Mouse (Mus musculus): ENCODE data around the gene Thra.
A peak's percentile ranks its signal among the peaks of the same experiment; 100 is the strongest.

Gene Thra

GRCm38 (mm10) chr11:98765421-98766309 is 25.2 kb downstream of the Thra start:
- DNase-seq (ENCODE audit: low spot score in 2 of 2) = no peak

- no peak for DNase-seq (ENCODE audit: low spot score in 2 of 2)
These were observed 25.9 kb downstream of the Thra start for GRCm38 (mm10) chr11:98766346-98766745.

- no peak for DNase-seq (ENCODE audit: low spot score in 2 of 2)
These were observed 26.4 kb downstream of the Thra start for GRCm38 (mm10) chr11:98766816-98767215.

- DNase-seq (ENCODE audit: low spot score in 2 of 2) = peak in 1 of 2 experiments; percentile 47
These were observed 26.8 kb downstream of the Thra start for GRCm38 (mm10) chr11:98767276-98767675.

GRCm38 (mm10) chr11:98767713-98768112 is 27.3 kb downstream of the Thra start:
- DNase-seq (ENCODE audit: low spot score in 2 of 2) = no peak

- DNase-seq (ENCODE audit: low spot score in 2 of 2) = peak in 1 of 2 experiments; percentile 35
These were observed 27.9 kb downstream of the Thra start for GRCm38 (mm10) chr11:98768127-98769006.

GRCm38 (mm10) chr11:98769007-98769954 is 28.8 kb downstream of the Thra start:
- no peak for DNase-seq (ENCODE audit: low spot score in 2 of 2)

- peak in 1 of 2 experiments; percentile 72 for DNase-seq (ENCODE audit: low spot score in 2 of 2)
These were observed 29.9 kb downstream of the Thra start for GRCm38 (mm10) chr11:98770096-98770975.

GRCm38 (mm10) chr11:98771131-98771530 is 30.7 kb downstream of the Thra start:
- no peak for DNase-seq (ENCODE audit: low spot score in 2 of 2)

GRCm38 (mm10) chr11:98771844-98772525 is 31.5 kb downstream of the Thra start:
- peak in 1 of 2 experiments; percentile 17 for DNase-seq (ENCODE audit: low spot score in 2 of 2)

GRCm38 (mm10) chr11:98772667-98773171 is 32.3 kb downstream of the Thra start:
- peak in 1 of 2 experiments; percentile 43 for DNase-seq (ENCODE audit: low spot score in 2 of 2)

GRCm38 (mm10) chr11:98773635-98774295 is 33.3 kb downstream of the Thra start:
- peak; percentile 100 for DNase-seq (ENCODE audit: low spot score in 2 of 2)

GRCm38 (mm10) chr11:98774582-98775347 is 34.3 kb downstream of the Thra start, which contains the start of gene Nr1d1:
Gene Nr1d1, minus strand, starts transcription at chr11:98775333.
- no peak for DNase-seq (ENCODE audit: low spot score in 2 of 2)

GRCm38 (mm10) chr11:98775348-98776051 is 35.1 kb downstream of the Thra start:
- DNase-seq (ENCODE audit: low spot score in 2 of 2) = peak; percentile 100

GRCm38 (mm10) chr11:98776052-98776764 is 35.8 kb downstream of the Thra start:
- no peak for DNase-seq (ENCODE audit: low spot score in 2 of 2)

GRCm38 (mm10) chr11:98776843-98777590 is 36.6 kb downstream of the Thra start:
- DNase-seq (ENCODE audit: low spot score in 2 of 2) = peak in 1 of 2 experiments; percentile 35
